Mouse (Mus musculus) ES-Bruce4 (cell line): ENCODE results near the gene Elfn2. TPM values are rescaled to one million over a fixed set of nuclear protein-coding genes. Genes with fewer than 3 reads are reported as not detected.

Source experiments
- H3K27ac ChIP-seq: 2 replicates; pipeline ENCODE4 v1.5.1; 2012; ENCODE audit warnings: low read length, inconsistent platforms; ENCODE audit not compliant: insufficient read depth
- H3K27me3 ChIP-seq: 2 replicates; pipeline ENCODE4 v1.6.1; 2012; ENCODE audit warnings: mild to moderate bottlenecking, low read length, inconsistent platforms; ENCODE audit not compliant: control insufficient read depth, poor library complexity, insufficient read depth, severe bottlenecking
- H3K36me3 ChIP-seq: 2 replicates; pipeline ENCODE4 v1.6.1; 2012; ENCODE audit warnings: inconsistent platforms, mild to moderate bottlenecking, low read length, moderate library complexity; ENCODE audit not compliant: control insufficient read depth, poor library complexity, insufficient read depth, severe bottlenecking
- H3K4me1 ChIP-seq: one replicate; pipeline ENCODE4 v1.8.1; 2011; ENCODE audit warnings: low read length; ENCODE audit not compliant: control insufficient read depth, insufficient read depth
- H3K4me3 ChIP-seq: 2 replicates; pipeline ENCODE4 v1.5.1; 2011; ENCODE audit warnings: low read depth, mild to moderate bottlenecking, low read length
- H3K9ac ChIP-seq: 2 replicates; pipeline ENCODE4 v1.6.1; 2012; ENCODE audit warnings: low read depth, mild to moderate bottlenecking, inconsistent platforms; ENCODE audit not compliant: poor library complexity, severe bottlenecking
- H3K9me3 ChIP-seq: replicated peaks from 2 replicates; pipeline ENCODE4 v1.6.1; 2012; ENCODE audit warnings: mild to moderate bottlenecking, low read length, inconsistent platforms; ENCODE audit not compliant: control insufficient read depth, poor library complexity, insufficient read depth, severe bottlenecking
- CTCF ChIP-seq: IDR thresholded peaks from one replicate; pipeline ENCODE4 v1.8.1; 2011; ENCODE audit warnings: low read depth, low read length
- EP300 ChIP-seq: IDR thresholded peaks from 2 replicates; pipeline ENCODE4 v1.6.1; 2011; ENCODE audit warnings: low read depth, low read length; ENCODE audit not compliant: insufficient read depth
- POLR2A ChIP-seq: IDR thresholded peaks from one replicate; pipeline ENCODE4 v1.8.1; 2011; ENCODE audit warnings: low read length; ENCODE audit not compliant: insufficient read depth
- polyA plus RNA-seq: library from polyadenylated mRNA; stranded (reverse); fragments of >200 nt; gene quantifications from 2 replicates; pipeline ENCODE4 v1.2.4, GENCODE M21; 2011; ENCODE audit warnings: low read depth; ENCODE audit not compliant: missing spikeins, insufficient read depth, insufficient read length

The Elfn2 gene
- polyA plus RNA-seq, 1 experiment, result 0.07 TPM

- TF ChIP-seq POLR2A (no peak), EP300 (no peak), CTCF (no peak)
- Histone ChIP-seq H3K4me3 (no peak overlapping the region), H3K36me3 (no peaks in the 10 kb centered on the region), H3K27ac (no peak overlapping the region), H3K27me3 (no peaks in the 10 kb centered on the region), H3K4me1 (no peaks in the 10 kb centered on the region), H3K9me3 (no peaks in the 10 kb centered on the region), H3K9ac (no peak overlapping the region)
These were observed 85.2 kb downstream of the Elfn2 start for GRCm38 (mm10) chr15:78633413-78633812.

- no peaks in the 10 kb centered on the region for H3K4me1 ChIP-seq
- no peak for TF ChIP-seq CTCF
- TF ChIP-seq POLR2A, result no peak
- TF ChIP-seq EP300, result no peak
- no peak overlapping the region for H3K9ac ChIP-seq
- H3K36me3 ChIP-seq, result no peaks in the 10 kb centered on the region
- no peak overlapping the region for H3K27ac ChIP-seq
- H3K9me3 ChIP-seq, result no peaks in the 10 kb centered on the region
- no peak overlapping the region for H3K4me3 ChIP-seq
- no peaks in the 10 kb centered on the region for H3K27me3 ChIP-seq
These were observed 86.2 kb downstream of the Elfn2 start for GRCm38 (mm10) chr15:78632387-78632786.

GRCm38 (mm10) chr15:78626285-78626684 is 92.3 kb downstream of the Elfn2 start:
- no peak for TF ChIP-seq EP300
- no peak overlapping the region for H3K27ac ChIP-seq
- no peaks in the 10 kb centered on the region for H3K9me3 ChIP-seq
- no peaks in the 10 kb centered on the region for H3K36me3 ChIP-seq
- H3K4me1 ChIP-seq, result no peaks in the 10 kb centered on the region
- H3K9ac ChIP-seq, result no peak overlapping the region
- H3K4me3 ChIP-seq, result no peak overlapping the region
- H3K27me3 ChIP-seq, result no peaks in the 10 kb centered on the region

- H3K4me1 ChIP-seq, result no peaks in the 10 kb centered on the region
These were observed 93.6 kb downstream of the Elfn2 start for GRCm38 (mm10) chr15:78624961-78625360.

GRCm38 (mm10) chr15:78624431-78624950 is 94.1 kb downstream of the Elfn2 start:
- H3K9ac ChIP-seq, result no peak overlapping the region
- no peaks in the 10 kb centered on the region for H3K27me3 ChIP-seq
- no peaks in the 10 kb centered on the region for H3K4me1 ChIP-seq
- TF ChIP-seq POLR2A, result no peak
- TF ChIP-seq CTCF, result no peak
- no peak for TF ChIP-seq EP300
- no peaks in the 10 kb centered on the region for H3K36me3 ChIP-seq
- no peak overlapping the region for H3K4me3 ChIP-seq
- H3K27ac ChIP-seq, result no peak overlapping the region
- no peaks in the 10 kb centered on the region for H3K9me3 ChIP-seq

More at GRCm38 (mm10) chr15:78624961-78625360, 93.6 kb downstream of the Elfn2 start:
- H3K27me3 ChIP-seq, result no peaks in the 10 kb centered on the region
- no peak overlapping the region for H3K9ac ChIP-seq
- TF ChIP-seq POLR2A, result no peak
- no peak for TF ChIP-seq CTCF
- TF ChIP-seq EP300, result no peak
- no peaks in the 10 kb centered on the region for H3K9me3 ChIP-seq
- H3K4me3 ChIP-seq, result no peak overlapping the region
- H3K27ac ChIP-seq, result no peak overlapping the region
- H3K36me3 ChIP-seq, result no peaks in the 10 kb centered on the region

- no peak overlapping the region for H3K9ac ChIP-seq
- no peak overlapping the region for H3K4me3 ChIP-seq
- no peaks in the 10 kb centered on the region for H3K27me3 ChIP-seq
- H3K27ac ChIP-seq, result no peak overlapping the region
- TF ChIP-seq CTCF, result peak; percentile 93
- no peak for TF ChIP-seq EP300
- TF ChIP-seq POLR2A, result no peak
- no peaks in the 10 kb centered on the region for H3K9me3 ChIP-seq
- no peaks in the 10 kb centered on the region for H3K4me1 ChIP-seq
- no peaks in the 10 kb centered on the region for H3K36me3 ChIP-seq
These were observed 95.1 kb downstream of the Elfn2 start for GRCm38 (mm10) chr15:78623426-78623825.

Other genes with a start within 250 kb of the Elfn2 start
- gene Il2rb, start 223.5 kb downstream of the Elfn2 start, polyA plus RNA-seq, result 0.37 and 0.42 TPM in 2 replicates
- gene C1qtnf6, start 187.4 kb downstream of the Elfn2 start, polyA plus RNA-seq, result 5.1 and 7.4 TPM in 2 replicates
- not detected in 2 replicates for gene Sstr3, start 174.1 kb downstream of the Elfn2 start, polyA plus RNA-seq
- not detected in 2 replicates for gene Rac2, start 146.0 kb downstream of the Elfn2 start, polyA plus RNA-seq
- gene Cyth4, start 121.7 kb downstream of the Elfn2 start, polyA plus RNA-seq, result 0.40 and 0.41 TPM in 2 replicates
- gene Mfng, start 54.7 kb upstream of the Elfn2 start, polyA plus RNA-seq, result 4.4 and 5.2 TPM in 2 replicates
- gene Card10, start 84.3 kb upstream of the Elfn2 start, polyA plus RNA-seq, result 19.6 and 21.5 TPM in 2 replicates
- gene Cdc42ep1, start 123.9 kb upstream of the Elfn2 start, polyA plus RNA-seq, result 9.2 and 10.5 TPM in 2 replicates
- gene Lgals2, start 136.8 kb upstream of the Elfn2 start, polyA plus RNA-seq, result 2.4 TPM in 1 of 2 replicates, not detected in the other
- gene Gga1, start 158.4 kb upstream of the Elfn2 start, polyA plus RNA-seq, result 25.8 and 29.3 TPM in 2 replicates
- not detected in 2 replicates for gene Gm49510, start 180.9 kb upstream of the Elfn2 start, polyA plus RNA-seq
- 26.8 and 41.7 TPM in 2 replicates for gene Sh3bp1, start 181.0 kb upstream of the Elfn2 start, polyA plus RNA-seq
- gene Pdxp, start 195.1 kb upstream of the Elfn2 start, polyA plus RNA-seq, result 22.8 and 28.0 TPM in 2 replicates
- gene Lgals1, start 208.0 kb upstream of the Elfn2 start, polyA plus RNA-seq, result 225 and 232 TPM in 2 replicates
- gene Nol12, start 216.2 kb upstream of the Elfn2 start, polyA plus RNA-seq, result 42.3 and 45.1 TPM in 2 replicates
- 49.5 and 57.1 TPM in 2 replicates for gene Triobp, start 229.0 kb upstream of the Elfn2 start, polyA plus RNA-seq